Mouse (Mus musculus) layer of hippocampus, adult 2 months (tissue): ENCODE results near the gene Gm30083. TPM values are rescaled to one million over a fixed set of nuclear protein-coding genes. Genes with fewer than 3 reads are reported as not detected.

Source experiments
- DNase-seq, 2 experiments: peaks; one replicate each; pipeline ENCODE4 v3.0.0; 2022; ENCODE audit warnings: low spot score in 2 of 2
- H3K27ac ChIP-seq: fragments of 200-600 bp; 2 replicates; pipeline ENCODE4 v1.8.1; 2022
- H3K4me3 ChIP-seq: fragments of 200-600 bp; 2 replicates; pipeline ENCODE4 v1.8.1; 2022; ENCODE audit warnings: mild to moderate bottlenecking
- CTCF ChIP-seq: fragments of 200-600 bp; conservative IDR thresholded peaks from 2 replicates; pipeline ENCODE4 v1.8.1; 2022; ENCODE audit warnings: antibody characterized with exemption, mild to moderate bottlenecking, moderate library complexity
- total RNA-seq, 2 experiments: library from RNA; stranded (reverse); gene quantifications; 2 replicates each; pipeline ENCODE4 v1.2.3; 2021

Gm30083 gene
- total RNA-seq, 2 experiments from 2014 or later = not detected

GRCm38 (mm10) chr14:33953761-33954160, 61.2 kb downstream of the Gm30083 start, which contains the start of gene Rbp3:
TSS of gene Rbp3 (plus strand) at chr14:33954003.
- TF ChIP-seq CTCF = no peak
- DNase-seq = no peak
- Histone ChIP-seq H3K27ac (no peak within 1 kb of the TSS), H3K4me3 (no peak within 1 kb of the TSS)

- Histone ChIP-seq H3K4me3 (no peak overlapping the region), H3K27ac (no peak overlapping the region)
- TF ChIP-seq CTCF = peak; percentile 41
- no peak for DNase-seq
These were observed 62.6 kb downstream of the Gm30083 start for GRCm38 (mm10) chr14:33952233-33952981.

- no peak overlapping the region for H3K4me3 ChIP-seq
- TF ChIP-seq CTCF = no peak
These were observed 68.9 kb downstream of the Gm30083 start for GRCm38 (mm10) chr14:33946125-33946524.

GRCm38 (mm10) chr14:33942222-33942621, 72.8 kb downstream of the Gm30083 start:
- no peak for DNase-seq
- no peak overlapping the region for H3K4me3 ChIP-seq
- TF ChIP-seq CTCF = no peak

More at GRCm38 (mm10) chr14:33946125-33946524, 68.9 kb downstream of the Gm30083 start:
- no peak overlapping the region for H3K27ac ChIP-seq
- DNase-seq = no peak

GRCm38 (mm10) chr14:33940739-33941138, 74.2 kb downstream of the Gm30083 start, which contains the start of gene Gdf2:
TSS of gene Gdf2 (plus strand) at chr14:33941039.
- H3K4me3 ChIP-seq = no peak within 1 kb of the TSS
- TF ChIP-seq CTCF = no peak
- H3K27ac ChIP-seq = no peak within 1 kb of the TSS
- no peak for DNase-seq

More at GRCm38 (mm10) chr14:33942222-33942621, 72.8 kb downstream of the Gm30083 start:
- H3K27ac ChIP-seq = no peak overlapping the region

- Histone ChIP-seq H3K4me3 (no peak overlapping the region), H3K27ac (no peak overlapping the region)
- peak; percentile 97 for TF ChIP-seq CTCF
- DNase-seq = peak; percentile 69 to 80
These were observed 75.9 kb downstream of the Gm30083 start for GRCm38 (mm10) chr14:33939117-33939516.

Other genes with a start within 250 kb of the Gm30083 start
- 1 to 10 TPM; 5.4 to 5.5 TPM for gene Gdf10, start 91.6 kb downstream of the Gm30083 start, total RNA-seq
- gene Gdf2, start 74.1 kb downstream of the Gm30083 start, total RNA-seq = not detected
- gene Rbp3, start 61.2 kb downstream of the Gm30083 start, total RNA-seq = not detected
- gene Zfp488, start 36.4 kb downstream of the Gm30083 start, total RNA-seq = 1 to 10 TPM; 4.3 to 5.0 TPM
- not detected for gene Gm5460, start 1.6 kb upstream of the Gm30083 start, total RNA-seq
- gene Antxrl, start 37.5 kb upstream of the Gm30083 start, total RNA-seq = not detected
- under 1 TPM; 0.47 to 0.61 TPM for gene Anxa8, start 70.8 kb upstream of the Gm30083 start, total RNA-seq
- gene A630023A22Rik, start 87.6 kb upstream of the Gm30083 start, total RNA-seq = not detected
- gene Npy4r, start 137.3 kb upstream of the Gm30083 start, total RNA-seq = not detected
- gene Gprin2, start 186.5 kb upstream of the Gm30083 start, total RNA-seq = 1 to 10 TPM; 1.3 to 2.6 TPM
- gene Syt15, start 204.4 kb upstream of the Gm30083 start, total RNA-seq = under 1 TPM; 0.46 to 0.52 TPM